In genomic region chr7:67451157-67451793, GRCm38 (mm10) we compare ENCODE assay signal across 9 mouse cellular contexts.
DNase-seq lines count a peak whose midpoint lies in the region; ATAC-seq and TF ChIP-seq lines count a peak whose summit lies in the region.
"Had no signal": no experiment of that assay in that cellular context is flagged by ENCODE, and none has a peak within 500 bp of the region (broad histone marks: within the 10 kb centered on the region; RNA-seq: fewer than 3 reads in every experiment).

No protein-coding gene starts in this region.

- peaks cover 8% of the 10 kb centered on the region; the same call in 1 of the 2 replicates for H3K4me1 ChIP-seq in spleen, adult 2 months (ENCODE audit: control insufficient read depth, insufficient read depth, insufficient read length)
- H3K4me1 ChIP-seq in heart, embryonic 15.5 days (replicated peaks): peaks cover 25% of the 10 kb centered on the region

- H3K4me3 ChIP-seq in spleen, adult 2 months (ENCODE audit: extremely low read depth, insufficient read depth, insufficient read length): no peak overlapping the region
- no peak overlapping the region for H3K4me3 ChIP-seq in heart, embryonic 15.5 days
- H3K4me3 ChIP-seq: myocyte had no signal

- 62% methylated on average over 6 of the region's 6 CpGs for WGBS in spleen, adult 2 months
- WGBS in heart, embryonic 15.5 days: 60% methylated on average over 6 of the region's 6 CpGs

- no peak overlapping the region for H3K4me2 ChIP-seq in heart, embryonic 15.5 days

- DNase-seq in spleen, adult 2 months (ENCODE audit: low read depth in 1 of 2, low spot score in 2 of 2): peak; percentile 43 to 47
- DNase-seq in spleen, postnatal 14 days (ENCODE audit: low spot score in 2 of 2): no peak
- peak; percentile 56 to 76 for DNase-seq in kidney, postnatal 36 days
- no peak for DNase-seq in right cerebral cortex, postnatal 14 days
- DNase-seq in urinary bladder, adult 2 months (ENCODE audit: low spot score): no peak
- no peak for DNase-seq in cerebellum, postnatal 4 days (ENCODE audit: low spot score in 2 of 2)
- DNase-seq in ovary, postnatal 36 days (ENCODE audit: low spot score): no peak

- H3K36me3 ChIP-seq in spleen, adult 2 months (ENCODE audit: control insufficient read depth, insufficient read depth, low read length): no peaks in the 10 kb centered on the region
- no peaks in the 10 kb centered on the region for H3K36me3 ChIP-seq in heart, embryonic 15.5 days

- no peak overlapping the region for H3K27ac ChIP-seq in spleen, adult 2 months (ENCODE audit: insufficient read depth, low read length)
- peak overlapping the region; percentile 69 for H3K27ac ChIP-seq in heart, embryonic 15.5 days

- ATAC-seq in heart, embryonic 15.5 days (replicated peaks; ENCODE audit: insufficient number of reproducible peaks, insufficient read depth, low FRiP score, low read depth): peak; percentile 45

- no peak for TF ChIP-seq CTCF in spleen, adult 2 months (IDR thresholded peaks at IDR 0.05; ENCODE audit: extremely low read depth, insufficient read depth, insufficient read length, insufficient replicate concordance)

- TF ChIP-seq POLR2A in spleen, adult 2 months (IDR thresholded peaks at IDR 0.05; ENCODE audit: low read depth, low read length): no peak

- H3K9me3 ChIP-seq in heart, embryonic 15.5 days (replicated peaks): no peaks in the 10 kb centered on the region

- H3K27me3 ChIP-seq in spleen, adult 2 months (ENCODE audit: control insufficient read depth, insufficient read depth, low read length): no peaks in the 10 kb centered on the region
- no peaks in the 10 kb centered on the region for H3K27me3 ChIP-seq in heart, embryonic 15.5 days

- no peak overlapping the region for H3K9ac ChIP-seq in heart, embryonic 15.5 days

Comparison
In these comparisons a context has a peak if more than half of its experiments do, and no peak if none do; other contexts are left out.
1. DNase-seq: peak in spleen, adult 2 months (2 of 2) and kidney, postnatal 36 days (2 of 2); none in spleen, postnatal 14 days (0 of 2), right cerebral cortex, postnatal 14 days (single experiment), urinary bladder, adult 2 months (single experiment), cerebellum, postnatal 4 days (0 of 2) and ovary, postnatal 36 days (single experiment).